Mouse (Mus musculus): Measurements from ENCODE around the gene Zfp790. TPM values are rescaled to one million over a fixed set of nuclear protein-coding genes. Genes with fewer than 3 reads are reported as not detected.

The Zfp790 gene
- total RNA-seq (2022) = 10 to 100 TPM; 20.7 to 28.9 (median 23.7) TPM

GRCm38 (mm10) chr7:29815910-29816429 lies at the start of gene Zfp790:
Gene Zfp790 (plus strand): TSS chr7:29816114.
- DNase-seq (ENCODE audit: low spot score in 2 of 2) = peak; percentile 91

GRCm38 (mm10) chr7:29767058-29767686 lies 48.7 kb upstream of the Zfp790 start:
- DNase-seq (ENCODE audit: low spot score in 2 of 2) = peak; percentile 80 to 84

- DNase-seq (ENCODE audit: low spot score in 2 of 2) = peak; percentile 89 to 92
These were observed 47.6 kb upstream of the Zfp790 start, which contains the start of gene Zfp84 for GRCm38 (mm10) chr7:29768090-29768900. Gene Zfp84 (plus strand): TSS chr7:29768552.

- DNase-seq (ENCODE audit: low spot score in 2 of 2) = no peak
These were observed 46.9 kb upstream of the Zfp790 start for GRCm38 (mm10) chr7:29768980-29769379.

GRCm38 (mm10) chr7:29773503-29773902 lies 42.4 kb upstream of the Zfp790 start:
- DNase-seq (ENCODE audit: low spot score in 2 of 2) = no peak

GRCm38 (mm10) chr7:29774371-29774770 lies 41.5 kb upstream of the Zfp790 start:
- no peak for DNase-seq (ENCODE audit: low spot score in 2 of 2)

GRCm38 (mm10) chr7:29776568-29776967 lies 39.3 kb upstream of the Zfp790 start:
- no peak for DNase-seq (ENCODE audit: low spot score in 2 of 2)

- no peak for DNase-seq (ENCODE audit: low spot score in 2 of 2)
These were observed 38.5 kb upstream of the Zfp790 start for GRCm38 (mm10) chr7:29777372-29777771.

- DNase-seq (ENCODE audit: low spot score in 2 of 2) = peak; percentile 81 to 85
These were observed 31.9 kb upstream of the Zfp790 start, which contains the start of gene Zfp30 for GRCm38 (mm10) chr7:29783871-29784551. Gene Zfp30 (plus strand): TSS chr7:29783998.

- DNase-seq (ENCODE audit: low spot score in 2 of 2) = no peak
These were observed 30.9 kb upstream of the Zfp790 start for GRCm38 (mm10) chr7:29785023-29785422.

GRCm38 (mm10) chr7:29785888-29786287 lies 30.0 kb upstream of the Zfp790 start:
- no peak for DNase-seq (ENCODE audit: low spot score in 2 of 2)

GRCm38 (mm10) chr7:29792906-29793305 lies 23.0 kb upstream of the Zfp790 start:
- DNase-seq (ENCODE audit: low spot score in 2 of 2) = no peak

GRCm38 (mm10) chr7:29807046-29807445 lies 8.9 kb upstream of the Zfp790 start:
- no peak for DNase-seq (ENCODE audit: low spot score in 2 of 2)

GRCm38 (mm10) chr7:29812244-29812643 lies 3.7 kb upstream of the Zfp790 start:
- DNase-seq (ENCODE audit: low spot score in 2 of 2) = no peak

GRCm38 (mm10) chr7:29814381-29814780 lies 1.5 kb upstream of the Zfp790 start:
- no peak for DNase-seq (ENCODE audit: low spot score in 2 of 2)

- no peak for DNase-seq (ENCODE audit: low spot score in 2 of 2)
These were observed 691 bp upstream of the Zfp790 start for GRCm38 (mm10) chr7:29815061-29815784.

GRCm38 (mm10) chr7:29818619-29819254 lies 2.8 kb downstream of the Zfp790 start:
- peak; percentile 68 to 70 for DNase-seq (ENCODE audit: low spot score in 2 of 2)

- no peak for DNase-seq (ENCODE audit: low spot score in 2 of 2)
These were observed 12.1 kb downstream of the Zfp790 start for GRCm38 (mm10) chr7:29828001-29828400.

GRCm38 (mm10) chr7:29829804-29830203 lies 13.9 kb downstream of the Zfp790 start:
- no peak for DNase-seq (ENCODE audit: low spot score in 2 of 2)

- no peak for DNase-seq (ENCODE audit: low spot score in 2 of 2)
These were observed 20.9 kb downstream of the Zfp790 start for GRCm38 (mm10) chr7:29836816-29837215.

GRCm38 (mm10) chr7:29839256-29839655 lies 23.3 kb downstream of the Zfp790 start:
- DNase-seq (ENCODE audit: low spot score in 2 of 2) = no peak
